Mouse (Mus musculus) C2C12 (cell line): ENCODE results near the gene Exoc8.

Experiments used
- CTCF ChIP-seq: IDR thresholded peaks from one replicate; pipeline ENCODE4 v1.5.1; 2011; ENCODE audit not compliant: control insufficient read depth, insufficient read depth, insufficient read length
- MYOG ChIP-seq: IDR thresholded peaks from one replicate; pipeline ENCODE4 v1.6.1; 2011; ENCODE audit not compliant: control insufficient read depth, insufficient read length; ENCODE audit errors: extremely low read depth

DNA sequence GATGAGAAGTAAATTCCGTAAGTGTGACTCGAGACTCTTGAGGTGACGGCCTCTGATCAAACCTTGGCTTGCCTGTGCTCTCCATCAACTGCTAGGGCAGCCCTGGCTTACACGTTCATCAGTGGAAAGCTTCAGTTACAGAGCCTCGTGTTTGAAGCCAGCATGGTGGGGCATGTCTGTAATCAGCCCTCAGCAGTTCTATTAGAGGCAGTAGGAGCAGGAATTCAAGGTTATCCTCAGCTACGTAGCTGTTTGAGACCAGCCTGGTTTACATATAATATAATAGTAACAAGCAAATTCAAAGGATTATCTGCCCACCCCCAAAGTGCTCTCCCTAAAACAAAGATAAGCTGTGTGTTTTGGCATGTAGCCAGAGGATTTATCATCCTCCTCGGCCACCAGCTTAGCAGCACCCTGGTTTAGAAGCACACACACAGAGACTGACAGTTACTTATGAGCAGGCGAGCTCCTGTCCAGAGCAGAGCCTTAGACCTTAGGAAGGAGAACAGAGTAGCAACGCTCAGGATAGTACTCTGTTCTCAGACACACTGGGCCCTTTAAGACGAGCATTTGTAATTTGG lies 18.5 kb downstream of the Exoc8 start:
- TF ChIP-seq CTCF (no peak), MYOG (no peak)
